Mouse (Mus musculus) left cerebral cortex, adult 8-10 months (tissue): ENCODE measurements around the gene Gm14399. TPM values are rescaled to one million over a fixed set of nuclear protein-coding genes. Genes with fewer than 3 reads are reported as not detected.
"Not testable (repeated sequence)": the region's sequence is repeated elsewhere in the genome, so short reads cannot be mapped to it uniquely, and the experiment has no call there.

ENCODE experiments used
- DNase-seq, 2 experiments: peaks; one replicate each; pipeline ENCODE4 v3.0.0; 2022; ENCODE audit warnings: low spot score in 2 of 2
- total RNA-seq, 4 experiments: library from RNA; stranded (reverse); gene quantifications; 2 replicates each; pipeline ENCODE4 v1.2.4; 2022

Gene Gm14399
- total RNA-seq, result 10 to 100 TPM; 14.4 to 16.6 (median 16.0) TPM

GRCm38 (mm10) chr2:175141993-175142295 is at the start of gene Gm14399:
Gene Gm14399, minus strand, starts transcription at chr2:175142012.
- not testable (repeated sequence) for DNase-seq

- DNase-seq, result not testable (repeated sequence)
Measured at GRCm38 (mm10) chr2:175179008-175179407, 37.2 kb upstream of the Gm14399 start.

- no peak for DNase-seq
Measured at GRCm38 (mm10) chr2:175176312-175176711, 34.5 kb upstream of the Gm14399 start.

- not testable (repeated sequence) for DNase-seq
Measured at GRCm38 (mm10) chr2:175175401-175176180, 33.8 kb upstream of the Gm14399 start, which contains the start of gene Gm14443. Gene Gm14443, minus strand, starts transcription at chr2:175175871.

- not testable (repeated sequence) for DNase-seq
Measured at GRCm38 (mm10) chr2:175174058-175174457, 32.2 kb upstream of the Gm14399 start.

GRCm38 (mm10) chr2:175172906-175173595 is 31.2 kb upstream of the Gm14399 start:
- not testable (repeated sequence) for DNase-seq

GRCm38 (mm10) chr2:175172123-175172522 is 30.3 kb upstream of the Gm14399 start:
- DNase-seq, result no peak

- not testable (repeated sequence) for DNase-seq
Measured at GRCm38 (mm10) chr2:175166870-175167269, 25.1 kb upstream of the Gm14399 start.

GRCm38 (mm10) chr2:175165110-175165509 is 23.3 kb upstream of the Gm14399 start:
- not testable (repeated sequence) for DNase-seq

- not testable (repeated sequence) for DNase-seq
Measured at GRCm38 (mm10) chr2:175161438-175161837, 19.6 kb upstream of the Gm14399 start.

- no peak for DNase-seq
Measured at GRCm38 (mm10) chr2:175158642-175159041, 16.8 kb upstream of the Gm14399 start.

GRCm38 (mm10) chr2:175156696-175157095 is 14.9 kb upstream of the Gm14399 start:
- no peak for DNase-seq

GRCm38 (mm10) chr2:175141118-175141992 is 457 bp downstream of the Gm14399 start:
- peak in 1 of 2 experiments; percentile 18 for DNase-seq

- not testable (repeated sequence) for DNase-seq
Measured at GRCm38 (mm10) chr2:175140624-175141023, 1.2 kb downstream of the Gm14399 start.

Other genes with a start within 250 kb of the Gm14399 start
- gene Gm14444, start 131.8 kb downstream of the Gm14399 start, total RNA-seq, result 1 to 10 TPM; 1.7 to 2.9 (median 2.8) TPM
- gene Gm14393, start 74.2 kb downstream of the Gm14399 start, total RNA-seq, result 1 to 10 TPM in 2 of 4 experiments, under 1 TPM in 1, not detected in 1; 0.89 to 1.3 (median 1.1) TPM
- 1 to 10 TPM; 6.2 to 8.9 (median 7.0) TPM for gene Gm14443, start 33.9 kb upstream of the Gm14399 start, total RNA-seq
- 100 to 1,000 TPM in 1 of 4 experiments, 10 to 100 TPM in 3; 88.1 to 106 (median 91.0) TPM for gene Gm14391, start 64.9 kb upstream of the Gm14399 start, total RNA-seq
- 1 to 10 TPM in 2 of 4 experiments, not detected in 2; 3.9 to 4.0 TPM for gene Gm14440, start 133.1 kb upstream of the Gm14399 start, total RNA-seq
- 10 to 100 TPM; 55.3 to 66.2 (median 60.6) TPM for gene Gm4631, start 196.2 kb upstream of the Gm14399 start, total RNA-seq
- 1 to 10 TPM; 5.6 to 8.7 (median 7.3) TPM for gene Zfp968, start 230.4 kb upstream of the Gm14399 start, total RNA-seq